Mouse (Mus musculus): ENCODE results near the gene Zfp275.
"Not testable (repeated sequence)": the region's sequence is repeated elsewhere in the genome, so short reads cannot be mapped to it uniquely, and the experiment has no call there.

Zfp275 gene

GRCm38 (mm10) chrX:73342483-73342895 is at the start of gene Zfp275:
Zfp275 (plus strand) TSS chrX:73342621.
- DNase-seq (ENCODE audit: low spot score in 2 of 2): peak; percentile 40 to 51

- DNase-seq (ENCODE audit: low spot score in 2 of 2): not testable (repeated sequence)
Observed at GRCm38 (mm10) chrX:73292876-73293275, 49.5 kb upstream of the Zfp275 start, which contains the start of the genes Xlr5a and Xlr5c. Xlr5a (minus strand) TSS chrX:73292976. Xlr5c (minus strand) TSS chrX:73292976.

- not testable (repeated sequence) for DNase-seq (ENCODE audit: low spot score in 2 of 2)
Observed at GRCm38 (mm10) chrX:73295745-73296144, 46.7 kb upstream of the Zfp275 start.

- no peak for DNase-seq (ENCODE audit: low spot score in 2 of 2)
Observed at GRCm38 (mm10) chrX:73312522-73312921, 29.9 kb upstream of the Zfp275 start.

GRCm38 (mm10) chrX:73321029-73321428 is 21.4 kb upstream of the Zfp275 start:
- DNase-seq (ENCODE audit: low spot score in 2 of 2): no peak

GRCm38 (mm10) chrX:73327215-73327614 is 15.2 kb upstream of the Zfp275 start:
- DNase-seq (ENCODE audit: low spot score in 2 of 2): no peak

- DNase-seq (ENCODE audit: low spot score in 2 of 2): no peak
Observed at GRCm38 (mm10) chrX:73333548-73333947, 8.9 kb upstream of the Zfp275 start.

GRCm38 (mm10) chrX:73336740-73337139 is 5.7 kb upstream of the Zfp275 start, which contains the start of gene Gm45015:
Gm45015 (minus strand) TSS chrX:73336840.
- no peak for DNase-seq (ENCODE audit: low spot score in 2 of 2)

- no peak for DNase-seq (ENCODE audit: low spot score in 2 of 2)
Observed at GRCm38 (mm10) chrX:73341473-73341872, 948 bp upstream of the Zfp275 start.

GRCm38 (mm10) chrX:73342068-73342467 is 353 bp upstream of the Zfp275 start:
- no peak for DNase-seq (ENCODE audit: low spot score in 2 of 2)

- peak in 1 of 2 experiments; percentile 3 for DNase-seq (ENCODE audit: low spot score in 2 of 2)
Observed at GRCm38 (mm10) chrX:73342941-73343735, 717 bp downstream of the Zfp275 start.

GRCm38 (mm10) chrX:73343802-73344201 is 1.4 kb downstream of the Zfp275 start:
- no peak for DNase-seq (ENCODE audit: low spot score in 2 of 2)

- no peak for DNase-seq (ENCODE audit: low spot score in 2 of 2)
Observed at GRCm38 (mm10) chrX:73344346-73344745, 1.9 kb downstream of the Zfp275 start.

GRCm38 (mm10) chrX:73356163-73356562 is 13.7 kb downstream of the Zfp275 start:
- no peak for DNase-seq (ENCODE audit: low spot score in 2 of 2)

GRCm38 (mm10) chrX:73356719-73357118 is 14.3 kb downstream of the Zfp275 start:
- no peak for DNase-seq (ENCODE audit: low spot score in 2 of 2)

GRCm38 (mm10) chrX:73363291-73363690 is 20.9 kb downstream of the Zfp275 start:
- no peak for DNase-seq (ENCODE audit: low spot score in 2 of 2)

GRCm38 (mm10) chrX:73384419-73384818 is 42.0 kb downstream of the Zfp275 start:
- DNase-seq (ENCODE audit: low spot score in 2 of 2): no peak

GRCm38 (mm10) chrX:73384924-73385323 is 42.5 kb downstream of the Zfp275 start:
- DNase-seq (ENCODE audit: low spot score in 2 of 2): no peak

- no peak for DNase-seq (ENCODE audit: low spot score in 2 of 2)
Observed at GRCm38 (mm10) chrX:73391481-73391880, 49.1 kb downstream of the Zfp275 start.

GRCm38 (mm10) chrX:73396446-73396845 is 54.0 kb downstream of the Zfp275 start:
- no peak for DNase-seq (ENCODE audit: low spot score in 2 of 2)

GRCm38 (mm10) chrX:73398636-73399035 is 56.2 kb downstream of the Zfp275 start, which contains the start of gene Gm18336:
Gm18336 (minus strand) TSS chrX:73398736.
- DNase-seq (ENCODE audit: low spot score in 2 of 2): not testable (repeated sequence)

- DNase-seq (ENCODE audit: low spot score in 2 of 2): no peak
Observed at GRCm38 (mm10) chrX:73400951-73401350, 58.5 kb downstream of the Zfp275 start.

GRCm38 (mm10) chrX:73401616-73402015 is 59.2 kb downstream of the Zfp275 start:
- DNase-seq (ENCODE audit: low spot score in 2 of 2): no peak
